Mouse (Mus musculus) embryonic facial prominence, embryonic 14.5 days (tissue): ENCODE measurements around the gene Zfp598. TPM values are rescaled to one million over a fixed set of nuclear protein-coding genes. Genes with fewer than 3 reads are reported as not detected.
A peak's percentile ranks its signal among the peaks of the same experiment; 100 is the strongest.

Experiments used
- ATAC-seq: fragments of 200-750 bp; cut with Nextera tagmentation; 2 replicates; pipeline ENCODE4 v1.8.0; 2017; ENCODE audit warnings: low read depth, moderate number of reproducible peaks, moderate TSS enrichment
- DNase-seq: peaks from one replicate; pipeline ENCODE4 v3.0.0-alpha.2; 2015; ENCODE audit warnings: low spot score
- H3K27ac ChIP-seq: fragments of 300-500 bp; sonication (generic); replicated peaks from 2 replicates; pipeline ENCODE4 v1.5.1; 2014; ENCODE audit warnings: low read depth, mild to moderate bottlenecking, low read length, moderate library complexity
- H3K27me3 ChIP-seq: fragments of 300-500 bp; sonication (generic); replicated peaks from 2 replicates; pipeline ENCODE4 v1.6.1; 2014; ENCODE audit warnings: low read length; ENCODE audit not compliant: control insufficient read depth, insufficient read depth
- H3K36me3 ChIP-seq: fragments of 300-500 bp; sonication (generic); 2 replicates; pipeline ENCODE4 v1.6.1; 2014; ENCODE audit warnings: low read length, mixed read lengths; ENCODE audit not compliant: control insufficient read depth, insufficient read depth
- H3K4me1 ChIP-seq: fragments of 300-500 bp; sonication (generic); 2 replicates; pipeline ENCODE4 v1.6.1; 2014; ENCODE audit warnings: antibody characterized with exemption, low read length; ENCODE audit not compliant: control insufficient read depth, insufficient read depth
- H3K4me2 ChIP-seq: fragments of 300-500 bp; sonication (generic); 2 replicates; pipeline ENCODE4 v1.6.1; 2014; ENCODE audit warnings: low read depth, mild to moderate bottlenecking, low read length, moderate library complexity, mixed read lengths
- H3K4me3 ChIP-seq: fragments of 300-500 bp; sonication (generic); 2 replicates; pipeline ENCODE4 v1.5.1; 2014; ENCODE audit warnings: low read depth, mild to moderate bottlenecking, low read length
- H3K9ac ChIP-seq: fragments of 300-500 bp; sonication (generic); 2 replicates; pipeline ENCODE4 v1.6.1; 2014; ENCODE audit warnings: low read depth, mild to moderate bottlenecking, low read length, moderate library complexity, mixed read lengths
- H3K9me3 ChIP-seq: fragments of 300-500 bp; sonication (generic); 2 replicates; pipeline ENCODE4 v1.6.1; 2016; ENCODE audit warnings: low read length; ENCODE audit not compliant: control insufficient read depth
- WGBS: fragments of 180-500 bp; shearing (Covaris S2); extraction: QIAGEN DNeasy Blood & Tissue Kit; methylation state at CpG from one replicate; pipeline ENCODE4 v1.1.7; 2014; 5-methylcytosine and 5-hydroxymethylcytosine counted together
- polyA plus RNA-seq: library from polyadenylated mRNA; unstranded; fragments of >200 nt; fragmentation: Nextera tagmentation; extraction: Ambion mirVana; gene quantifications from 2 replicates; pipeline ENCODE4 v1.2.1, GENCODE M21; 2014

Zfp598 gene
- polyA plus RNA-seq, 1 experiment from 2014 or later, result 25.2 TPM

GRCm38 (mm10) chr17:24687146-24687595, 17.7 kb downstream of the Zfp598 start:
- Histone ChIP-seq H3K36me3 (peaks cover 9% of the 10 kb centered on the region), H3K27me3 (peaks cover 40% of the 10 kb centered on the region), H3K27ac (no peak overlapping the region), H3K4me3 (peak overlapping the region; percentile 32), H3K9me3 (no peaks in the 10 kb centered on the region), H3K4me1 (peaks cover 9% of the 10 kb centered on the region), H3K4me2 (peak overlapping the region; percentile 54), H3K9ac (peak overlapping the region; percentile 34)
- 2% methylated on average over 24 of the region's 25 CpGs for WGBS
- DNase-seq (no peak), ATAC-seq (peak; percentile 45)

- DNase-seq, result no peak
- Histone ChIP-seq H3K36me3 (peaks cover 9% of the 10 kb centered on the region; the same call in 1 of the 2 replicates), H3K4me1 (peaks cover 9% of the 10 kb centered on the region), H3K4me3 (peak overlapping the region; percentile 32), H3K27me3 (peaks cover 40% of the 10 kb centered on the region), H3K9ac (peak overlapping the region; percentile 34), H3K4me2 (peak overlapping the region; percentile 54), H3K9me3 (no peaks in the 10 kb centered on the region), H3K27ac (no peak overlapping the region)
- ATAC-seq, result no peak
- WGBS, result 18% methylated on average over 23 of the region's 23 CpGs
Observed at GRCm38 (mm10) chr17:24687599-24687998, 18.1 kb downstream of the Zfp598 start.

GRCm38 (mm10) chr17:24689251-24690081, 20.0 kb downstream of the Zfp598 start, which contains the start of gene Syngr3:
Gene Syngr3, minus strand, starts transcription at chr17:24689955.
- H3K36me3 ChIP-seq, result peaks cover 19% of the 10 kb centered on the region

GRCm38 (mm10) chr17:24692385-24692784, 22.9 kb downstream of the Zfp598 start:
- H3K9ac ChIP-seq, result no peak overlapping the region
- peaks cover 36% of the 10 kb centered on the region for H3K27me3 ChIP-seq
- WGBS, result 91% methylated on average over 5 of the region's 5 CpGs
- DNase-seq (no peak), ATAC-seq (no peak)
- peaks cover 15% of the 10 kb centered on the region for H3K4me1 ChIP-seq
- peaks cover 19% of the 10 kb centered on the region for H3K36me3 ChIP-seq
- no peak overlapping the region for H3K4me3 ChIP-seq
- no peak overlapping the region for H3K4me2 ChIP-seq
- H3K9me3 ChIP-seq, result no peaks in the 10 kb centered on the region
- no peak overlapping the region for H3K27ac ChIP-seq

More at GRCm38 (mm10) chr17:24689251-24690081, 20.0 kb downstream of the Zfp598 start, which contains the start of gene Syngr3:
- peak within 1 kb of the TSS; percentile 92 for H3K4me2 ChIP-seq
- peaks cover 9% of the 10 kb centered on the region for H3K4me1 ChIP-seq
- peak; percentile 15; the same call in 1 of the 2 replicates for ATAC-seq
- H3K27me3 ChIP-seq, result peaks cover 40% of the 10 kb centered on the region
- H3K4me3 ChIP-seq, result peak within 1 kb of the TSS; percentile 55
- no peak within 1 kb of the TSS for H3K27ac ChIP-seq
- no peak for DNase-seq
- H3K9me3 ChIP-seq, result no peaks in the 10 kb centered on the region
- peak within 1 kb of the TSS; percentile 69 for H3K9ac ChIP-seq
- WGBS, result under 1% methylated on average over 37 of the region's 55 CpGs

- Histone ChIP-seq H3K4me2 (peak overlapping the region; percentile 88), H3K9me3 (no peaks in the 10 kb centered on the region), H3K27me3 (peaks cover 5% of the 10 kb centered on the region), H3K4me3 (peak overlapping the region; percentile 76), H3K27ac (peak overlapping the region; percentile 78), H3K4me1 (peaks cover 16% of the 10 kb centered on the region), H3K36me3 (peaks cover 31% of the 10 kb centered on the region), H3K9ac (peak overlapping the region; percentile 84)
- ATAC-seq, result no peak; the same call in 1 of the 2 replicates
- 8% methylated on average over 36 of the region's 51 CpGs for WGBS
- no peak for DNase-seq
Observed at GRCm38 (mm10) chr17:24695326-24696010, 26.0 kb downstream of the Zfp598 start.

GRCm38 (mm10) chr17:24696011-24696697, 26.7 kb downstream of the Zfp598 start, which contains the start of the genes Gfer and Noxo1:
Gene Gfer, minus strand, starts transcription at chr17:24696156.
Gene Noxo1, plus strand, starts transcription at chr17:24696234.
- Histone ChIP-seq H3K27ac (peak within 1 kb of the TSS; percentile 78), H3K36me3 (peaks cover 38% of the 10 kb centered on the region), H3K4me2 (peak within 1 kb of the TSS; percentile 88), H3K27me3 (no peaks in the 10 kb centered on the region), H3K9ac (peak within 1 kb of the TSS; percentile 84), H3K9me3 (no peaks in the 10 kb centered on the region), H3K4me3 (peak within 1 kb of the TSS; percentile 76), H3K4me1 (peaks cover 16% of the 10 kb centered on the region)
- ATAC-seq, result peak; percentile 95
- WGBS, result 1% methylated on average over 14 of the region's 76 CpGs
- peak; percentile 92 for DNase-seq

GRCm38 (mm10) chr17:24697985-24698384, 28.5 kb downstream of the Zfp598 start:
- Histone ChIP-seq H3K9ac (no peak overlapping the region), H3K4me3 (no peak overlapping the region), H3K9me3 (no peaks in the 10 kb centered on the region), H3K36me3 (peaks cover 44% of the 10 kb centered on the region), H3K27ac (0 out of 2 replicates have a peak overlapping the region, but pooled peaks have one; percentile 6), H3K4me2 (peak overlapping the region; percentile 26; the same call in 1 of the 2 replicates), H3K4me1 (peaks cover 16% of the 10 kb centered on the region), H3K27me3 (no peaks in the 10 kb centered on the region)
- ATAC-seq (no peak), DNase-seq (peak; percentile 57)
- 13% methylated on average over 4 of the region's 5 CpGs for WGBS

GRCm38 (mm10) chr17:24698715-24699114, 29.2 kb downstream of the Zfp598 start:
- peak overlapping the region; percentile 26; the same call in 1 of the 2 replicates for H3K4me2 ChIP-seq

More at GRCm38 (mm10) chr17:24698715-24699114, 29.2 kb downstream of the Zfp598 start:
- H3K4me3 ChIP-seq, result no peak overlapping the region
- no peaks in the 10 kb centered on the region for H3K27me3 ChIP-seq
- no peak for DNase-seq
- H3K27ac ChIP-seq, result 0 out of 2 replicates have a peak overlapping the region, but pooled peaks have one; percentile 6
- H3K36me3 ChIP-seq, result peaks cover 41% of the 10 kb centered on the region
- no peaks in the 10 kb centered on the region for H3K9me3 ChIP-seq
- 0 out of 2 replicates have a peak overlapping the region, but pooled peaks have one; percentile 40 for H3K9ac ChIP-seq
- peaks cover 16% of the 10 kb centered on the region for H3K4me1 ChIP-seq
- 72% methylated on average over 9 of the region's 9 CpGs for WGBS
- ATAC-seq, result no peak
